Comparison of ENCODE assay signal across 26 mouse cellular contexts in the genomic region with DNA sequence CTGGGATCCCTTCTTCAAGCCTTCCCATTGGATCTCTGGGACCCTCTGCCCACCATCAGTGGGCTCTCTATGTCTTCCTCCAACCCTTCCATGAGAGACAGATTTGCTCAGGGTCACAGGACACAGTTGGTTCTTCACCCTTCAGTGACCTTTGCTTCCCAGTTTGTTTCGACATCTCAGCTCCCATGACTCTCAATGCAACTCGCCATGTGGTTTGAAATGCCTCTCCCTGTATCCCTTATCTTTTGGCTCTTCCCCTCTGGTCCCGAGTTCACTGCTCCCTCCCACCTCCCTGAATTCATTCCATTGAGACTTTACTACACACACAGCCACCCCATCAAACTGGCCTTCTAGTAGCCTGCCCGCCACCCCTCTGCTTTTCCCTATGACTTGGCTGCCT.
A peak's percentile ranks its signal among the peaks of the same experiment; 100 is the strongest.
DNase-seq lines count a peak whose midpoint lies in the region; ATAC-seq and TF ChIP-seq lines count a peak whose summit lies in the region.
"Had no signal": no experiment of that assay in that cellular context is flagged by ENCODE, and none has a peak within 500 bp of the region (broad histone marks: within the 10 kb centered on the region; RNA-seq: fewer than 3 reads in every experiment).

No protein-coding gene starts in this region.

- WGBS in liver, adult 2 months = 32% methylated on average over 4 of the region's 4 CpGs
- 48% methylated on average over 4 of the region's 4 CpGs for WGBS in liver, embryonic 11.5 days
- WGBS in forebrain, postnatal 0 days = 86% methylated on average over 4 of the region's 4 CpGs

- no peaks in the 10 kb centered on the region for H3K36me3 ChIP-seq in liver, adult 2 months (ENCODE audit: control insufficient read depth, insufficient read depth, low read length)
- no peaks in the 10 kb centered on the region for H3K36me3 ChIP-seq in liver, embryonic 11.5 days (ENCODE audit: control insufficient read depth, insufficient read depth, low read length)
- H3K36me3 ChIP-seq in forebrain, postnatal 0 days (ENCODE audit: insufficient read depth) = no peaks in the 10 kb centered on the region
- H3K36me3 ChIP-seq: embryonic facial prominence, embryonic 12.5 days; embryonic facial prominence, embryonic 15.5 days; forebrain, embryonic 12.5 days; forebrain, embryonic 15.5 days; heart, embryonic 12.5 days; heart, embryonic 15.5 days; hindbrain, embryonic 10.5 days; hindbrain, embryonic 13.5 days; intestine, embryonic 15.5 days had no signal

- H3K79me2 ChIP-seq in liver, adult 2 months (ENCODE audit: control insufficient read depth, insufficient read depth, low read length) = no peaks in the 10 kb centered on the region

- H3K4me1 ChIP-seq in liver, adult 2 months (ENCODE audit: control insufficient read depth, insufficient read depth, low read length) = no peaks in the 10 kb centered on the region
- no peaks in the 10 kb centered on the region for H3K4me1 ChIP-seq in liver, embryonic 11.5 days (replicated peaks; ENCODE audit: control insufficient read depth, insufficient read depth, low read length)
- peaks cover 13% of the 10 kb centered on the region for H3K4me1 ChIP-seq in bone marrow macrophage, adult 2 months (ENCODE audit: control insufficient read depth, insufficient read depth, low read length)
- no peaks in the 10 kb centered on the region for H3K4me1 ChIP-seq in forebrain, postnatal 0 days (ENCODE audit: insufficient read depth)
- H3K4me1 ChIP-seq: embryonic facial prominence, embryonic 12.5 days; embryonic facial prominence, embryonic 15.5 days; forebrain, embryonic 12.5 days; forebrain, embryonic 15.5 days; heart, embryonic 15.5 days; hindbrain, embryonic 10.5 days; hindbrain, embryonic 13.5 days; intestine, embryonic 15.5 days had no signal

- no peak for TF ChIP-seq POLR2A in liver, adult 2 months (IDR thresholded peaks at IDR 0.05; ENCODE audit: extremely low read depth, insufficient read depth, low read length)
- TF ChIP-seq POLR2A in bone marrow macrophage, adult 2 months (IDR thresholded peaks at IDR 0.05; ENCODE audit: borderline replicate concordance, low read depth, low read length) = no peak

- no peaks in the 10 kb centered on the region for H3K9me3 ChIP-seq in liver, embryonic 11.5 days (ENCODE audit: control insufficient read depth, low read length)
- no peaks in the 10 kb centered on the region for H3K9me3 ChIP-seq in forebrain, postnatal 0 days (ENCODE audit: low read length)
- H3K9me3 ChIP-seq: embryonic facial prominence, embryonic 12.5 days; embryonic facial prominence, embryonic 15.5 days; forebrain, embryonic 12.5 days; forebrain, embryonic 15.5 days; heart, embryonic 12.5 days; heart, embryonic 15.5 days; hindbrain, embryonic 10.5 days; hindbrain, embryonic 13.5 days; intestine, embryonic 15.5 days had no signal

- H3K4me3 ChIP-seq in liver, adult 2 months (ENCODE audit: insufficient read depth, low read depth, low read length) = no peak overlapping the region
- H3K4me3 ChIP-seq in liver, embryonic 11.5 days (ENCODE audit: low read depth, low read length) = no peak overlapping the region
- no peak overlapping the region for H3K4me3 ChIP-seq in bone marrow macrophage, adult 2 months (ENCODE audit: insufficient read depth, low read length)
- H3K4me3 ChIP-seq in forebrain, postnatal 0 days (ENCODE audit: low read depth, low read length) = no peak overlapping the region
- H3K4me3 ChIP-seq: embryonic facial prominence, embryonic 12.5 days; embryonic facial prominence, embryonic 15.5 days; forebrain, embryonic 12.5 days; forebrain, embryonic 15.5 days; heart, embryonic 12.5 days; heart, embryonic 15.5 days; hindbrain, embryonic 10.5 days; hindbrain, embryonic 13.5 days; intestine, embryonic 15.5 days had no signal

- peak; percentile 8 for DNase-seq in embryo, embryonic 10 days (ENCODE audit: low spot score)
- DNase-seq in embryo, embryonic 9.5 days (ENCODE audit: extremely low spot score) = no peak
- peak; percentile 88 for DNase-seq in liver, adult 2 months (ENCODE audit: extremely low read depth, low read depth, low spot score)
- DNase-seq in liver, embryonic 11.5 days (ENCODE audit: low spot score) = no peak
- DNase-seq in forebrain, postnatal 0 days = no peak
- DNase-seq: adrenal gland, adult 8-10 months; adrenal gland, postnatal 25 days; cerebellum, adult 18-20 months; cerebellum, adult 9-10 months; cerebellum, postnatal 14 days; gastrocnemius, postnatal 10 days; gastrocnemius, postnatal 36 days; heart, postnatal 10 days; heart, postnatal 36 days had no signal

- H3K4me2 ChIP-seq in liver, embryonic 11.5 days = no peak overlapping the region
- H3K4me2 ChIP-seq in forebrain, postnatal 0 days (ENCODE audit: low read depth) = no peak overlapping the region
- H3K4me2 ChIP-seq: embryonic facial prominence, embryonic 12.5 days; embryonic facial prominence, embryonic 15.5 days; forebrain, embryonic 12.5 days; forebrain, embryonic 15.5 days; heart, embryonic 12.5 days; heart, embryonic 15.5 days; hindbrain, embryonic 13.5 days; intestine, embryonic 15.5 days had no signal

- ATAC-seq in liver, embryonic 11.5 days (replicated peaks; ENCODE audit: low FRiP score) = no peak
- ATAC-seq in forebrain, postnatal 0 days = no peak
- ATAC-seq: activated CD4-positive, CD25-positive, alpha-beta regulatory T cell, adult 4 months; forebrain, embryonic 15.5 days; hindbrain, embryonic 16.5 days; intestine, embryonic 15.5 days had no signal

- H3K9ac ChIP-seq in liver, adult 2 months (ENCODE audit: low read depth, low read length) = no peak overlapping the region
- H3K9ac ChIP-seq in liver, embryonic 11.5 days (ENCODE audit: low read depth, low read length) = no peak overlapping the region
- no peak overlapping the region for H3K9ac ChIP-seq in forebrain, postnatal 0 days
- H3K9ac ChIP-seq: embryonic facial prominence, embryonic 12.5 days; embryonic facial prominence, embryonic 15.5 days; forebrain, embryonic 12.5 days; forebrain, embryonic 15.5 days; heart, embryonic 12.5 days; heart, embryonic 15.5 days; hindbrain, embryonic 13.5 days; intestine, embryonic 15.5 days had no signal

- H3K27me3 ChIP-seq in liver, adult 2 months (ENCODE audit: control insufficient read depth, insufficient read depth, low read length) = no peaks in the 10 kb centered on the region
- no peaks in the 10 kb centered on the region; the same call in 1 of the 2 replicates for H3K27me3 ChIP-seq in liver, embryonic 11.5 days (replicated peaks; ENCODE audit: control insufficient read depth, insufficient read depth, low read length)
- no peaks in the 10 kb centered on the region for H3K27me3 ChIP-seq in forebrain, postnatal 0 days (ENCODE audit: insufficient read depth, low read length)
- H3K27me3 ChIP-seq: embryonic facial prominence, embryonic 12.5 days; embryonic facial prominence, embryonic 15.5 days; forebrain, embryonic 15.5 days; heart, embryonic 12.5 days; heart, embryonic 15.5 days; hindbrain, embryonic 13.5 days; intestine, embryonic 15.5 days had no signal

- TF ChIP-seq CTCF in liver, adult 2 months (IDR thresholded peaks at IDR 0.05; ENCODE audit: low read depth, low read length) = no peak
- no peak for TF ChIP-seq CTCF in bone marrow macrophage, adult 2 months (IDR thresholded peaks at IDR 0.05; ENCODE audit: low read depth, low read length)
- no peak for TF ChIP-seq CTCF in forebrain, postnatal 0 days (IDR thresholded peaks at IDR 0.05; ENCODE audit: low read depth)

- H3K27ac ChIP-seq in liver, adult 2 months (replicated peaks; ENCODE audit: insufficient read depth, low read depth, low read length) = no peak overlapping the region
- H3K27ac ChIP-seq in liver, embryonic 11.5 days (ENCODE audit: low read depth, low read length) = no peak overlapping the region
- peak overlapping the region; percentile 5; the same call in 1 of the 2 replicates for H3K27ac ChIP-seq in bone marrow macrophage, adult 2 months (ENCODE audit: insufficient read depth, low read depth, low read length)
- no peak overlapping the region for H3K27ac ChIP-seq in forebrain, postnatal 0 days (ENCODE audit: low read depth, low read length)
- H3K27ac ChIP-seq: embryonic facial prominence, embryonic 12.5 days; embryonic facial prominence, embryonic 15.5 days; forebrain, embryonic 12.5 days; forebrain, embryonic 15.5 days; heart, embryonic 15.5 days; hindbrain, embryonic 10.5 days; hindbrain, embryonic 13.5 days; intestine, embryonic 15.5 days had no signal

Comparison
In these comparisons a context has a peak if more than half of its experiments do, and no peak if none do; other contexts are left out.
1. DNase-seq: peak in embryo, embryonic 10 days (single experiment) and liver, adult 2 months (single experiment); none in embryo, embryonic 9.5 days (single experiment), liver, embryonic 11.5 days (single experiment) and forebrain, postnatal 0 days (single experiment).